Mouse (Mus musculus) neutrophil, adult 59 days (primary cell): Measurements from ENCODE around the gene Xrn2. TPM values are rescaled to one million over a fixed set of nuclear protein-coding genes. Genes with fewer than 3 reads are reported as not detected.

Experiments used
- total RNA-seq, 2 experiments: library from RNA; stranded (reverse); gene quantifications; 1 replicate in 1 of 2; 2 replicates in 1 of 2; pipeline ENCODE4 v1.2.4; 2023

The Xrn2 gene
- total RNA-seq = 10 to 100 TPM; 51.1 to 70.4 TPM

DNA sequence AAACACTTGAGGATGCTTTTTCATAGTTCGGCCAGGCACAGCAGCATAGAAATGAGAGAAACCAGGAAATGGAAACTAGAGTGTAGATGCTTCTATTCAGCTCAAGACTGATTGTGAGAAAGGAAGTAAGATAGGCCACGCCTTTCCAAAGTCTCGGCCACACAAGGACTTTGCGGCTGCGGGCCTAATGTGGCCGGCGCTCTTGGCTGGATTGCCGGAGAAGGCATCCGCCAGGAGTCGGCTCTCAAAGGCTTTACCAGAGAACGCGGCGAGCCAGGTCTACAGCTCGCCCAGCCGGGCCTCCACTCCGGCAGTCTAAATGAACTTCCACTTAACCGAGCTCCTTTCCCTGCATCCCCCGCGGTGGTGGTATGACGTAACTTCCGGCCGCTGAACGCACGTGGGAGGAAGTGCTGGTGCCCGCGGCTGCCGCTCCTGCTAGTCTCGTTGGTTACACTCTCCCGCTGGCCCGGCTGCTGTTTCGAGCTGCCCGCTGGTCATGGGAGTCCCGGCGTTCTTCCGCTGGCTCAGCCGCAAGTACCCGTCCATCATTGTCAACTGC lies at the start of gene Xrn2:
Xrn2 (plus strand) TSS at position 374 of the 562 bp plus-strand sequence.

GRCm38 (mm10) chr2:147085072-147085870 lies 72.5 kb downstream of the Xrn2 start, which contains the start of gene Nkx2-4:
Nkx2-4 (minus strand) TSS chr2:147085445.

Other genes with a start within 250 kb of the Xrn2 start
- gene Kiz, start 157.1 kb upstream of the Xrn2 start, total RNA-seq = 10 to 100 TPM; 33.6 to 33.9 TPM
- not detected for gene Nkx2-4, start 72.4 kb downstream of the Xrn2 start, total RNA-seq
- not detected for gene Nkx2-2, start 181.2 kb downstream of the Xrn2 start, total RNA-seq